Mouse (Mus musculus): ENCODE results near the gene Snapin. TPM values are rescaled to one million over a fixed set of nuclear protein-coding genes. Genes with fewer than 3 reads are reported as not detected.
A peak's percentile ranks its signal among the peaks of the same experiment; 100 is the strongest.

The Snapin gene
- polyA plus RNA-seq, 1 experiment, result 45.1 TPM

DNA sequence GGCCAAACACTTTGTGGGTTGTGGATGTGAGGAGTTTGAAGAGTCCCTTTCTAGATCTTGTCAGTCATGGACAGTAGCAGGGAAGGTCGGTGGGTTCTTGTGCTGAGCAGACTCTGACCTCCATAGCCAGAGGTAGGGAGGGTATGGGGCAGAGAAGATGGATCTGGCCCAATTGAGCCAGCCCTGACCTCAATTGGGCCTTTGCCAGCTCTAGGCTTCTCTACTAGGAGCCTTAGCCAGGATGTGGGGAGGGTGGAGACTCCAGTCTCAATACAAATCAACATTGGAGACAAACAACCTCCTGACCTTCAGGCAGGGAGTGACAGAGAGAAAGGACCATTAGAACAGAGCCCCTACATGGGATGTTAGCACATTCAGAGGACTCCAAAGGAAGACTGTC is 24.4 kb upstream of the Snapin start:
- TF ChIP-seq CTCF (IDR thresholded peaks at IDR 0.05; ENCODE audit: borderline replicate concordance, extremely low read depth, insufficient read depth, insufficient read length) (no peak), POLR2A (IDR thresholded peaks at IDR 0.05; ENCODE audit: borderline replicate concordance, extremely low read depth, insufficient read depth, insufficient read length, poor library complexity, severe bottlenecking) (no peak)
- no peak for DNase-seq (ENCODE audit: low read depth)

DNA sequence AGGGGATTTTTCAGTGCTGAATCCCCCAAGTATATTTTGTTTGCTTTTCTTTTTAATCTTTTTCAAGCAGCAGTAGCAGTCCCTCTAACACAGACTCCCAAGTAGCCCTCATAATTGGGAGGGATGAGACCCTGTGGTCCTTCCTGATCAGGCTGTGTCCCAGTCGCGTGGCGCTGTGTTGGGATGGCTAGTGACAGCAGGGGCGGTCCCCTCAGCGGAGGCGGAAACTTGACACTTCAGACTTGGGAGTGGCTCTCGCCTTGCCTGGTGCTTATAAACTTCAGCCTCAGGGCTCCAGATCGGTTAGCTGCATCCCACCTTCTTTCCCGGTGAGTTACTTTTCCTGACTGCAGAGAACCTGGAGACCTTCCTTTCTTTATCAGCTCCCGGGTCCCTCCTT is 23.9 kb upstream of the Snapin start:
- TF ChIP-seq CTCF (IDR thresholded peaks at IDR 0.05; ENCODE audit: borderline replicate concordance, extremely low read depth, insufficient read depth, insufficient read length) (no peak), POLR2A (IDR thresholded peaks at IDR 0.05; ENCODE audit: borderline replicate concordance, extremely low read depth, insufficient read depth, insufficient read length, poor library complexity, severe bottlenecking) (no peak)
- peak; percentile 61 for DNase-seq (ENCODE audit: low read depth)

DNA sequence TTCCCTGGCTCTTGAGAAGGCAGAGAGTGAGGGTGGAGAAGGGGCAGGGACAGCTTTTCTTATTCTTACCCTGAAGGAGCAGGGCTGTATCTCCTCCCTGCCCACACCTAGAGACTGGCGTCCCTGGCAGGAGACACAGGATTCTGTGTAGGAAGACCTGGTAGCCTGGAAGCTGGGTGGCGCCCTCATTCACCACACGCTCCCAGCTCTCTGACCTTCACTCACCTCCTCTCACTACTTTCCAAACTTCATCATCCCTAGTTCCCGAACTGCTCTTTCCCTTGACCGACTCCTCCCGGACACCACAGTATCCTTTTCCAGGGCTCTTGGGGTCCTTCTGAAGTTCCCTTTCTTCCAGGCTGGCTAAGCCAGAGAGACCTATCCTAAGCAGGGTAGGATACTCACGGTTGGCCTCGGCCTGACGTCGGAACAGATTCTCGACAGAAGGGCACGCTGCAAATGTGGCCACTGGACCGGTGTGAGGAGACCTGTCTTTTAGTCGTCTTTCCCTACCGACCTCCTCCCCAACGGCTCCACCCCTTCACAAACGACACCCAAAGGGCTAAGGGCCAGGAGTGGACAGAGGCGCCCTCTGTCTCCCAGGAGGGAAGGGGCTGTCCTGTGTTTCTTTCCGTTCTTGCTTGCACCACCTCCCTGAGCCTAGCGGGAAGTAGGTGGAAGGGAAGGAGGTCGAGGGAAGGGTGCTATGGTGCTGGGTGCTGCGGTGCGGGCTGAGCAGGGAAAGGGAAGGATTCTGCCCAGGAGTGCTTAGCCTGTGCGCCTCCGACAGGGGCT is 23.2 kb upstream of the Snapin start, which contains the start of the genes S100a1 and S100a13:
Gene S100a1 (minus strand): TSS at position 597 of the 795 bp plus-strand sequence.
Gene S100a13 (plus strand): TSS at position 640 of the 795 bp plus-strand sequence.
- TF ChIP-seq POLR2A (IDR thresholded peaks at IDR 0.05; ENCODE audit: borderline replicate concordance, extremely low read depth, insufficient read depth, insufficient read length, poor library complexity, severe bottlenecking) (no peak), CTCF (IDR thresholded peaks at IDR 0.05; ENCODE audit: borderline replicate concordance, extremely low read depth, insufficient read depth, insufficient read length) (no peak)
- DNase-seq (ENCODE audit: low read depth), result peak; percentile 31

DNA sequence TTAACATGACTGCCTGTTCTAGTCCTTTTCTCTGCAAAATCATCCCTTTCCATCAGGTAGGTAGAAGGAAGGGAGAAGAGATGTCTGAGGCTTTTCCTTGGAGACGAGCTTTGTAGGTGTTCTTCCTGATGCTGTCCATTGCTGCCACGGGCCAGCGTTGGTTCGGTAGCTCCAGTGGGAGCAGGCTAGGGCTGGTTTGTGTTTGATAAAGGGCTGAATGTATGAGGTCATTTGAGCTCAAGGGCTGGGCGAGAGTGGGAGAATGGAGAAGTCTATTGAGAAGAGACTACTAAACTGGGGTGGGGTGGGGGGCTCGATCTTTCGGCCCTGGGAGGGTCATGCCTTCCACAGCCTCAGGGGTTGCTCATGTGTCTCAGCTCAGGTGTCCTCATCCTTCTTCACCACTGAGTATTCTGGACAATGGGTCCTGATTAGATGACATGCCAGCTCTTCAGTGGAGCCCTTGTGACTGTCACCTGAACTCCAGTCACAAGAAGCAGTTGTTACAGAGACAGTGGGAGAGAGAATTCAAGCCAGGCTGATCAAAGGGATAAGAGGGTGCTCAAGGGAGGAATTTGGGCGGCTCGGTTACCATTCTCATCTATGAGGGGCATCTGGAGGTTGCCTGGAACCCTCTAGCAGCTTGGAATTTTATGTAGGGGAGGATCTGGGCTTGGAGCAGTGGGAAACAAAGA is 22.3 kb upstream of the Snapin start:
- TF ChIP-seq CTCF (IDR thresholded peaks at IDR 0.05; ENCODE audit: borderline replicate concordance, extremely low read depth, insufficient read depth, insufficient read length) (no peak), POLR2A (IDR thresholded peaks at IDR 0.05; ENCODE audit: borderline replicate concordance, extremely low read depth, insufficient read depth, insufficient read length, poor library complexity, severe bottlenecking) (no peak)
- no peak for DNase-seq (ENCODE audit: low read depth)

DNA sequence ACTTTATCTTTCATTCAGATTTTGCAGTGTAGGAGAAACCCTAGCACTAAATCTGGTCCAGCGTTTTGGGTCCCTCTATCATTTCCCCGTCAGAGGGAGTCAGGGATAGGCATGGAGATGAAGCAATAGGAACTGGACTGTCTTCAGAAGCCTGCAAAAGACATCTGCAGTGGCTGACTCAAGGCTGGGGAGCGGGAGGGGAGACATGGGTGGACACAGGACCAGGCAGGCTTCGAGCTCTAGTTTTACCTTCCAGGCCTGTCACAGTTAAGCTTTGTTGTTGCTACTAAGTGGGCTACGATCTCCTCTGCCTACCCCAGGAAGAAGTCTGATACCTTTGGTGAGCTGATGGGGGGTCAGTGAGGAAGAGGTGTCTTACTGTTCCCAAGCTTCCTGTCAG is 21.4 kb upstream of the Snapin start:
- no peak for TF ChIP-seq CTCF (IDR thresholded peaks at IDR 0.05; ENCODE audit: borderline replicate concordance, extremely low read depth, insufficient read depth, insufficient read length)
- TF ChIP-seq POLR2A (IDR thresholded peaks at IDR 0.05; ENCODE audit: borderline replicate concordance, extremely low read depth, insufficient read depth, insufficient read length, poor library complexity, severe bottlenecking), result no peak
- no peak for DNase-seq (ENCODE audit: low read depth)

DNA sequence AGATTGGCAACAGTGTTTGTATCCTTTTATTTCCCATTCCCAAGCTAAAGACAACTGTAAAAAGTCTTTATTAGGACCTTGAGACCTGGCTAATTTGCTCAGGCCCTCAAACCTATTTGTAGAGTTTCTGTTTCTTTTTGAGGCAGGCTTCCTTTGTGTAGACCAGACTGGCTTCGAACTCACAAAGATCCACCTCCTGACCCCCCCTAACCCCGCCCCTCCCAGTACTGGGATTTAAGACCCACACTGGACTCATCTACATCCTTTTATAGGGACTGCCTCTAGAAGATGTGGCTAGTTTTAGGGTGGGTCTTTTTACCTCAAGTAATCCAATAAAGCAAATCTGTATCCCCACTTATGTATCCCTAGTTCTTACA is 18.9 kb upstream of the Snapin start:
- no peak for TF ChIP-seq CTCF (IDR thresholded peaks at IDR 0.05; ENCODE audit: borderline replicate concordance, extremely low read depth, insufficient read depth, insufficient read length)
- no peak for TF ChIP-seq POLR2A (IDR thresholded peaks at IDR 0.05; ENCODE audit: borderline replicate concordance, extremely low read depth, insufficient read depth, insufficient read length, poor library complexity, severe bottlenecking)

DNA sequence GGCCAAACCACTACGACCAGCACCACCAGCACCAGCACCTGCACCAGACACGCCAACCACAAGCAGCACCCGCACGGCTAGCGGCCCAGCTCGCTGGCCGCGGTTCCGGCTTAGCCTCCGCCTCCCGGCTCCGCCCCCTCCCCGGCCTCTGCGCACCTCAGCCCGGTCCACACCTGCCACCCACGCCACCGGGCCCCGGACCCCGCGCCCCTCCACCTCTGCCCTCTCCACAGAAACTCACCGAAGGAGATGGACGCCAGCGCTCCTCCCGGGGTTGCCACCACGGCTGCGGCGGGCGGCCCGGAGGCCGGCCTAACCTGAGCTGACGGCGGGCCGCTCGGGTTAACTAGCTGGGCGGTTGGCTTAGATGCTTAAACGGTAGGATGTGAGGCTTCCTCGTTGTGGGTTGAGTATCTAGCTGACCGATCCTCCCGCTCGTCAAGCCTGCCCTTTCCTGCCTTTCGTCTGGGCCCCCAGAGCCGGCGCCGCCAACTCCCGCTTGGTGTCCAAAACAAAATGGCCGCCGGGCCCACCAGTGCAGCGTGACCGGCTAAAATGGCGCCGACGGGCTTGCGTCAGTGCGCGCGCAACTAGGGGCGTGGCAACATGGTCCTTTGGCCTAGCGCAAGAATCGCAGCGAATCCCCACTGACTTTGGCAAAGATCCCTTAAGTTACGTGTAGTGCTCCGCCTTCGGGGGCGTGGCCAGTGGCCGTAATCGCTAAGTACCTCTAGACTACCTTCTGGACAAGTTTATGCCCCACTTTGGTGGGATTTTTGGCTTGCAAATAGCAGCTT is 18.3 kb upstream of the Snapin start, which contains the start of gene Chtop:
Gene Chtop (minus strand): TSS at position 549 of the 797 bp plus-strand sequence.
- DNase-seq (ENCODE audit: low read depth), result peak; percentile 99
- TF ChIP-seq CTCF (IDR thresholded peaks at IDR 0.05; ENCODE audit: borderline replicate concordance, extremely low read depth, insufficient read depth, insufficient read length) (no peak), POLR2A (IDR thresholded peaks at IDR 0.05; ENCODE audit: borderline replicate concordance, extremely low read depth, insufficient read depth, insufficient read length, poor library complexity, severe bottlenecking) (0 out of 2 replicates have a peak, but pooled peaks have one; percentile 5)

More for the DNA sequence above, 18.9 kb upstream of the Snapin start:
- DNase-seq (ENCODE audit: low read depth), result no peak

DNA sequence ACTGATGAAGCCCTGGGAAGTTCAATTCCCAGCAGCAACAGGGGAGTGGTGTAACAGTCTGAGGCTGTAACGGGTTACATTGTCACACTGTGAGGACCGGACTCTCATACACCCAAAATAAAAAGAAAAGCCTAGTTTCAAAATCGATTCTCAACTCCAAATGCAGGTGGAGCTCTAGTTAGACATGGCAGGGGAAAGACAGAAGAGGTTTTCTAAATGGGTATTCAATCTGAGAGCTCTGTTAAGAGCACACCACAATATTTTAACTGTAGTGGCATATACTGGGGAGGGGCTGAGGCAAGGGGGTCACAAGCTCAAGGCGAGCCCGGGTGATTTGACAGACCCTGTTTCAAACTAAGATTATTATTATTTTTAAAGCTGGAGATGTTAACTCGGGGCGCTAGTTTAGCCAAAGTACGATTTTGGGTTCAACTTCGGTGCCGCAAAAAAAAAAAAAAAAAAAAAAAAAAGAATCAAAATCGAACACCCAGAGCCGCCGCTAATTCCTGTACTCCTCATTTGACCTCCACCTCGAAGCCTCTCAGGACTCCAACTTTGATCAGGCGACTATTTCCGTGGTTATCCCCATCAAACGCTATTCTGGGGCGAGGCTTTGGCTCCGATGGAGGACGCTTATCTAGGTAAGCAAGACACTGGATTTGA is 17.6 kb upstream of the Snapin start:
- DNase-seq (ENCODE audit: low read depth), result peak; percentile 29

DNA sequence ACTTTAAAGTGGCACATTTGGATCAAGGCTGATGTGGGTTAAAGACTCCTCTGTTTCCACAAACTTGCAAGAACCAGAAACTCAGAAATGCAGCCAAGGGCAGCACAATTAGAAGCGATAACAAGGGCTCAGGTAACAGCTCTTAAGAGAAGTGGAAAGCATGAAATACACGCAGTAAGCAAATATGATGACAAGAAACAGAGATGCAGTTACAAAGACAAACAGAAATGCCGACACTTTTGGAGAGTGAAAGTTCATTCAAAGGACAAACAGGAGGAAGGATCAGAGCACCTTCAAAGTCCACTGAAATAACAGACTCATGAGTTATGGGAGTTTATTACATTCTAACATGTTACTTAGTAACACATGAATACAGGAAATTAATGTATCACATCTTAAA is 15.5 kb upstream of the Snapin start:
- DNase-seq (ENCODE audit: low read depth), result no peak
- no peak for TF ChIP-seq POLR2A (IDR thresholded peaks at IDR 0.05; ENCODE audit: borderline replicate concordance, extremely low read depth, insufficient read depth, insufficient read length, poor library complexity, severe bottlenecking)
- TF ChIP-seq CTCF (IDR thresholded peaks at IDR 0.05; ENCODE audit: borderline replicate concordance, extremely low read depth, insufficient read depth, insufficient read length), result no peak

More for the DNA sequence above, 17.6 kb upstream of the Snapin start:
- no peak for TF ChIP-seq POLR2A (IDR thresholded peaks at IDR 0.05; ENCODE audit: borderline replicate concordance, extremely low read depth, insufficient read depth, insufficient read length, poor library complexity, severe bottlenecking)
- TF ChIP-seq CTCF (IDR thresholded peaks at IDR 0.05; ENCODE audit: borderline replicate concordance, extremely low read depth, insufficient read depth, insufficient read length), result no peak

DNA sequence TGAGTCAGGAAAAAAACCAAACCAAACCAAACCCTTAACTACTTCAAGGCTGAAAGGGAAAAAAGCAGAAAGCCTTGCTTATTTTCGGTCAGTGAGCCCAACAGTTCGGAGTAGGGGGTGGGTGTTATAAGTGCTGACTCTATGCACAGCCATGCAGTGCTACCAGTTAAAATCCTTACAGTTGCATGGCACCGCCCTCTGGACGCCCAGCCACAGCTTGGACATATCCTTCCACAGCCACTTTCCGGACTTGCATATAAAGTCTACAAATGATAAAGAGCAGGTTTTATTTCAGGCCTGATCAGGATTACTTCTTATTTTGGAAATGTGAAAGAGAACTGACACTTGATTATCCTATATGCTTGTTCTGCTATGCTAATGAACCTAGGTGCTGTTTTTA is 14.4 kb upstream of the Snapin start:
- TF ChIP-seq CTCF (IDR thresholded peaks at IDR 0.05; ENCODE audit: borderline replicate concordance, extremely low read depth, insufficient read depth, insufficient read length) (no peak), POLR2A (IDR thresholded peaks at IDR 0.05; ENCODE audit: borderline replicate concordance, extremely low read depth, insufficient read depth, insufficient read length, poor library complexity, severe bottlenecking) (no peak)
- no peak for DNase-seq (ENCODE audit: low read depth)
